Mouse (Mus musculus) embryonic facial prominence, embryonic 12.5 days (tissue): ENCODE results near the gene Krtap5-1. TPM values are rescaled to one million over a fixed set of nuclear protein-coding genes. Genes with fewer than 3 reads are reported as not detected.
"Not testable (repeated sequence)": the region's sequence is repeated elsewhere in the genome, so short reads cannot be mapped to it uniquely, and the experiment has no call there.

Experiments used
- ATAC-seq: fragments of 200-750 bp; cut with Nextera tagmentation; 2 replicates; pipeline ENCODE4 v1.8.0; 2017; ENCODE audit not compliant: insufficient number of reproducible peaks, insufficient read depth, low FRiP score, low TSS enrichment
- H3K27ac ChIP-seq: fragments of 300-500 bp; sonication (generic); 2 replicates; pipeline ENCODE4 v1.5.1; 2016; ENCODE audit warnings: mild to moderate bottlenecking
- H3K27me3 ChIP-seq: fragments of 300-500 bp; sonication (generic); 2 replicates; pipeline ENCODE4 v1.6.1; 2016; ENCODE audit warnings: mild to moderate bottlenecking, moderate library complexity
- H3K36me3 ChIP-seq: fragments of 300-500 bp; sonication (generic); 2 replicates; pipeline ENCODE4 v1.6.1; 2016; ENCODE audit warnings: mild to moderate bottlenecking
- H3K4me1 ChIP-seq: fragments of 300-500 bp; sonication (generic); 2 replicates; pipeline ENCODE4 v1.6.1; 2016
- H3K4me2 ChIP-seq: fragments of 300-500 bp; sonication (generic); replicated peaks from 2 replicates; pipeline ENCODE4 v1.6.1; 2016; ENCODE audit warnings: mild to moderate bottlenecking, moderate library complexity
- H3K4me3 ChIP-seq: fragments of 300-500 bp; sonication (generic); 2 replicates; pipeline ENCODE4 v1.5.1; 2016; ENCODE audit warnings: mild to moderate bottlenecking
- H3K9ac ChIP-seq: fragments of 300-500 bp; sonication (generic); 2 replicates; pipeline ENCODE4 v1.6.1; 2016; ENCODE audit warnings: mild to moderate bottlenecking, moderate library complexity
- H3K9me3 ChIP-seq: fragments of 300-500 bp; sonication (generic); 2 replicates; pipeline ENCODE4 v1.6.1; 2016; ENCODE audit warnings: mild to moderate bottlenecking, moderate library complexity
- WGBS: fragments of 180-500 bp; shearing (Covaris S2); methylation state at CpG from one replicate; pipeline ENCODE4 v1.1.7; 2016; 5-methylcytosine and 5-hydroxymethylcytosine counted together
- polyA plus RNA-seq: library from polyadenylated mRNA; unstranded; fragments of >200 nt; fragmentation: Nextera tagmentation; extraction: Ambion mirVana; gene quantifications from 2 replicates; pipeline ENCODE4 v1.2.1, GENCODE M21; 2016

Gene Krtap5-1
- not detected in 2 replicates for polyA plus RNA-seq

- not testable (repeated sequence) for H3K27me3 ChIP-seq, H3K4me2 ChIP-seq
Observed at GRCm38 (mm10) chr7:142297018-142297417, at the start of gene Krtap5-1. TSS of gene Krtap5-1 (minus strand) at chr7:142297118.

GRCm38 (mm10) chr7:142342247-142342640 lies 45.3 kb upstream of the Krtap5-1 start:
- ATAC-seq, result no peak
- no peak overlapping the region for H3K4me2 ChIP-seq
- H3K9ac ChIP-seq, result no peak overlapping the region
- peaks cover 12% of the 10 kb centered on the region; the same call in 1 of the 2 replicates for H3K4me1 ChIP-seq
- no peak overlapping the region for H3K27ac ChIP-seq
- no peaks in the 10 kb centered on the region for H3K9me3 ChIP-seq
- no peaks in the 10 kb centered on the region for H3K27me3 ChIP-seq
- 60% methylated on average over 3 of the region's 3 CpGs for WGBS
- H3K36me3 ChIP-seq, result no peaks in the 10 kb centered on the region
- no peak overlapping the region for H3K4me3 ChIP-seq

More at GRCm38 (mm10) chr7:142297018-142297417, at the start of gene Krtap5-1:
- H3K9ac ChIP-seq, H3K4me1 ChIP-seq, H3K9me3 ChIP-seq, ATAC-seq, H3K27ac ChIP-seq, H3K4me3 ChIP-seq, H3K36me3 ChIP-seq: not testable (repeated sequence)

GRCm38 (mm10) chr7:142341564-142342246 lies 44.8 kb upstream of the Krtap5-1 start:
- 69% methylated on average over 10 of the region's 10 CpGs for WGBS
- Histone ChIP-seq H3K9ac (no peak overlapping the region), H3K27ac (peak overlapping the region; percentile 50; the same call in 1 of the 2 replicates)

GRCm38 (mm10) chr7:142340269-142340970 lies 43.5 kb upstream of the Krtap5-1 start:
- Histone ChIP-seq H3K27me3 (no peaks in the 10 kb centered on the region), H3K9ac (no peak overlapping the region), H3K4me1 (peaks cover 12% of the 10 kb centered on the region; the same call in 1 of the 2 replicates), H3K36me3 (no peaks in the 10 kb centered on the region), H3K4me3 (no peak overlapping the region), H3K4me2 (no peak overlapping the region), H3K27ac (0 out of 2 replicates have a peak overlapping the region, but pooled peaks have one; percentile 13), H3K9me3 (no peaks in the 10 kb centered on the region)
- peak; percentile 30; the same call in 1 of the 2 replicates for ATAC-seq
- WGBS, result 54% methylated on average over 10 of the region's 10 CpGs

More at GRCm38 (mm10) chr7:142341564-142342246, 44.8 kb upstream of the Krtap5-1 start:
- no peak overlapping the region for H3K4me3 ChIP-seq
- H3K4me2 ChIP-seq, result no peak overlapping the region
- no peaks in the 10 kb centered on the region for H3K9me3 ChIP-seq
- H3K27me3 ChIP-seq, result no peaks in the 10 kb centered on the region
- no peak for ATAC-seq
- H3K4me1 ChIP-seq, result peaks cover 12% of the 10 kb centered on the region; the same call in 1 of the 2 replicates
- no peaks in the 10 kb centered on the region for H3K36me3 ChIP-seq

GRCm38 (mm10) chr7:142335151-142335550 lies 38.2 kb upstream of the Krtap5-1 start:
- H3K27me3 ChIP-seq, result no peaks in the 10 kb centered on the region
- H3K27ac ChIP-seq, result no peak overlapping the region
- no peaks in the 10 kb centered on the region for H3K9me3 ChIP-seq
- H3K36me3 ChIP-seq, result no peaks in the 10 kb centered on the region
- peaks cover 10% of the 10 kb centered on the region; the same call in 1 of the 2 replicates for H3K4me1 ChIP-seq
- no peak overlapping the region for H3K9ac ChIP-seq
- WGBS, result 81% methylated on average over 8 of the region's 8 CpGs
- H3K4me3 ChIP-seq, result no peak overlapping the region
- no peak for ATAC-seq
- no peak overlapping the region for H3K4me2 ChIP-seq

- H3K36me3 ChIP-seq, result no peaks in the 10 kb centered on the region
- peaks cover 13% of the 10 kb centered on the region; the same call in 1 of the 2 replicates for H3K4me1 ChIP-seq
- H3K9me3 ChIP-seq, result no peaks in the 10 kb centered on the region
- no peak overlapping the region for H3K9ac ChIP-seq
- no peaks in the 10 kb centered on the region for H3K27me3 ChIP-seq
- ATAC-seq, result peak; percentile 70
- 0 out of 2 replicates have a peak overlapping the region, but pooled peaks have one; percentile 75 for H3K27ac ChIP-seq
- H3K4me3 ChIP-seq, result no peak overlapping the region
- 2% methylated on average over 3 of the region's 3 CpGs for WGBS
- no peak overlapping the region for H3K4me2 ChIP-seq
Observed at GRCm38 (mm10) chr7:142334246-142334645, 37.3 kb upstream of the Krtap5-1 start.

GRCm38 (mm10) chr7:142332741-142333140 lies 35.8 kb upstream of the Krtap5-1 start:
- ATAC-seq, result peak; percentile 62; the same call in 1 of the 2 replicates
- H3K36me3 ChIP-seq, H3K27me3 ChIP-seq, H3K4me3 ChIP-seq, H3K4me2 ChIP-seq, H3K9me3 ChIP-seq, H3K9ac ChIP-seq: not testable (repeated sequence)
- Histone ChIP-seq H3K27ac (peak overlapping the region; percentile 75; the same call in 1 of the 2 replicates), H3K4me1 (peaks cover 13% of the 10 kb centered on the region; the same call in 1 of the 2 replicates)
- WGBS, result 25% methylated on average over 6 of the region's 9 CpGs

- Histone ChIP-seq H3K4me3 (no peak overlapping the region), H3K9me3 (no peaks in the 10 kb centered on the region), H3K9ac (no peak overlapping the region), H3K27me3 (no peaks in the 10 kb centered on the region), H3K27ac (no peak overlapping the region), H3K4me1 (peaks cover 13% of the 10 kb centered on the region; the same call in 1 of the 2 replicates), H3K36me3 (no peaks in the 10 kb centered on the region), H3K4me2 (no peak overlapping the region)
- no peak for ATAC-seq
- 85% methylated on average over 4 of the region's 4 CpGs for WGBS
Observed at GRCm38 (mm10) chr7:142331281-142331680, 34.4 kb upstream of the Krtap5-1 start.

GRCm38 (mm10) chr7:142330271-142330724 lies 33.4 kb upstream of the Krtap5-1 start:
- H3K9ac ChIP-seq, result no peak overlapping the region
- WGBS, result 58% methylated on average over 9 of the region's 9 CpGs
- H3K27me3 ChIP-seq, result no peaks in the 10 kb centered on the region
- H3K4me1 ChIP-seq, result peaks cover 13% of the 10 kb centered on the region; the same call in 1 of the 2 replicates
- H3K27ac ChIP-seq, result no peak overlapping the region
- no peaks in the 10 kb centered on the region for H3K9me3 ChIP-seq
- ATAC-seq, result no peak
- H3K4me3 ChIP-seq, result no peak overlapping the region
- H3K36me3 ChIP-seq, result no peaks in the 10 kb centered on the region
- H3K4me2 ChIP-seq, result no peak overlapping the region

- peaks cover 9% of the 10 kb centered on the region; the same call in 1 of the 2 replicates for H3K4me1 ChIP-seq
- H3K9ac ChIP-seq, result no peak overlapping the region
- ATAC-seq, result no peak
- 51% methylated on average over 3 of the region's 3 CpGs for WGBS
- H3K27ac ChIP-seq, result no peak overlapping the region
- no peaks in the 10 kb centered on the region for H3K27me3 ChIP-seq
- H3K36me3 ChIP-seq, result no peaks in the 10 kb centered on the region
- H3K4me3 ChIP-seq, result no peak overlapping the region
- no peaks in the 10 kb centered on the region for H3K9me3 ChIP-seq
- H3K4me2 ChIP-seq, result no peak overlapping the region
Observed at GRCm38 (mm10) chr7:142328507-142328906, 31.6 kb upstream of the Krtap5-1 start.

GRCm38 (mm10) chr7:142326714-142327445 lies 30.0 kb upstream of the Krtap5-1 start:
- H3K4me2 ChIP-seq, result no peak overlapping the region
- peaks cover 8% of the 10 kb centered on the region; the same call in 1 of the 2 replicates for H3K4me1 ChIP-seq
- no peaks in the 10 kb centered on the region for H3K27me3 ChIP-seq
- no peak overlapping the region for H3K9ac ChIP-seq
- no peak overlapping the region for H3K4me3 ChIP-seq
- no peaks in the 10 kb centered on the region for H3K9me3 ChIP-seq
- no peaks in the 10 kb centered on the region for H3K36me3 ChIP-seq
- 59% methylated on average over 9 of the region's 9 CpGs for WGBS
- H3K27ac ChIP-seq, result peak overlapping the region; percentile 41; the same call in 1 of the 2 replicates
- no peak for ATAC-seq
